Mouse (Mus musculus): ENCODE results near the gene Chga. TPM values are rescaled to one million over a fixed set of nuclear protein-coding genes. Genes with fewer than 3 reads are reported as not detected.
A peak's percentile ranks its signal among the peaks of the same experiment; 100 is the strongest.

The Chga gene
- polyA plus RNA-seq, 1 experiment from 2014 or later, result 2.5 TPM

DNA sequence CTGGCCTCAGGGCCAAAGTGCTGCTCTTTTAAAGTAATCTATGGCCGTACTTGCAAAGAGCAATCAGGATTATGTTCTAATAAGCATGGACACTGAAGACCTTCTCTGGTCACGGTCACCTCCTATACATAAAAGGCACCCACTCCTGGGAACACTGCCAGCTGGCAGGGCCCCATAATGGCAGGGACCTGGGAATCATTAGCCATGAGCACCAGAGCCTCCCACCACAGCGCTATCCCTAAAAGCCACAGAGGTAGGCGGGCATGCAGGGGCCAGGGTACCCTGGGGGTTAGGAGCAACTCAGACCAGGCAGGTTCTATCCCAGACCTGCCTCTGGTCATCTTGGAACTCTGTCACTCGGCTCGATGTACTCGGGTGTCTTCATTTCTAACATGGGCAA is 45.0 kb downstream of the Chga start:
- no peak for ATAC-seq (replicated peaks; ENCODE audit: extremely low read depth, insufficient read depth, low FRiP score)
- H3K4me2 ChIP-seq (ENCODE audit: low read depth, low read length), result no peak overlapping the region
- no peak overlapping the region for H3K27ac ChIP-seq (ENCODE audit: low read length)

DNA sequence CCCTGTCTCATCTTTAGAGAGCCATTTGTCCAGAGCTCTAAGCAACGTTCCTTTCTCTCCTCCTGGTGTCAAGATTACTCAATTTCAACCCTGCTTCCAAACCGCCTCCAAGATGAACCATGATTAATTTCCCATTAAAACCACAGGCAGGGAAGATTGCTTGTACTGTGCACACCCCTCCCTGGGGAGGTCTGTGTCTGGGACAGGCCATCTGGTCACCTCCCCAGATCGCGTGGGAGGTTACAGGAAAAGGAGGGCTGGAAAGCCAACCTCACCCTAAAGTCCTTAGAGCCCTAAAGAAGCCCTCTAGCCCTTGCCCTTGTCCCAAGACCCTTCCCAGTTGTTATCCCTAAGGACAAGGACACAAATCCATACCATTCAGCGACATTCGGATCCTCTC is 45.6 kb downstream of the Chga start:
- H3K27me3 ChIP-seq (ENCODE audit: control insufficient read depth, insufficient read depth, low read length), result no peaks in the 10 kb centered on the region
- no peak overlapping the region for H3K4me3 ChIP-seq (ENCODE audit: low read length)
- H3K9ac ChIP-seq (ENCODE audit: low read length), result no peak overlapping the region
- peaks cover 16% of the 10 kb centered on the region for H3K4me1 ChIP-seq (ENCODE audit: control insufficient read depth, insufficient read depth, low read length)
- H3K9me3 ChIP-seq (replicated peaks; ENCODE audit: control insufficient read depth, low read length), result peaks cover 4% of the 10 kb centered on the region; the same call in 1 of the 2 replicates
- H3K36me3 ChIP-seq (ENCODE audit: control insufficient read depth, insufficient read depth), result no peaks in the 10 kb centered on the region
- H3K27ac ChIP-seq (ENCODE audit: low read length), result no peak overlapping the region
- WGBS, result 78% methylated on average over 6 of the region's 6 CpGs
- no peak overlapping the region for H3K4me2 ChIP-seq (ENCODE audit: low read depth, low read length)
- no peak for ATAC-seq (replicated peaks; ENCODE audit: extremely low read depth, insufficient read depth, low FRiP score)

More for the DNA sequence above, 45.0 kb downstream of the Chga start:
- H3K4me3 ChIP-seq (ENCODE audit: low read length), result no peak overlapping the region
- H3K9me3 ChIP-seq (replicated peaks; ENCODE audit: control insufficient read depth, low read length), result peaks cover 4% of the 10 kb centered on the region; the same call in 1 of the 2 replicates
- no peaks in the 10 kb centered on the region for H3K27me3 ChIP-seq (ENCODE audit: control insufficient read depth, insufficient read depth, low read length)
- WGBS, result 59% methylated on average over 7 of the region's 7 CpGs
- no peaks in the 10 kb centered on the region for H3K36me3 ChIP-seq (ENCODE audit: control insufficient read depth, insufficient read depth)
- peaks cover 16% of the 10 kb centered on the region for H3K4me1 ChIP-seq (ENCODE audit: control insufficient read depth, insufficient read depth, low read length)
- H3K9ac ChIP-seq (ENCODE audit: low read length), result no peak overlapping the region

DNA sequence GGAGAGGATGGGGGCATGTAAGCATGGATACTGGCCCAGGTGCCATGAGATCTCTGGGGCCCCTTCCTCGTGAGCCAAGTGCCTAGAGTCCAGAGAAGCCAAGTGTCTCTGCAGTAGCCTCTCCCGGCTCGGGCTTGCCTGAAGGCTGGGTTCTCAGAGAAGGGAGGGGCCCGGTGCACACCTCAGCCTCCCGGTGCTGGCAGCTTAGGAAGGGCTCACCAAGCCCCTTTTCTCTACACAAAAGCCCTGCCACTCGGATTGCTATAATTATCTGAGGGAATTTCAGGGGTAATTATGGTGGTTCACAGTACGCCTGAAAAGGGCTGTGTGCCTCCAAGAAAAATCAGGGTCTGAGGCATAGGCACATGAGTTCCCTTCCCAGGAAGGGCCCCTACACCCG is 47.1 kb downstream of the Chga start:
- Histone ChIP-seq H3K9ac (ENCODE audit: low read length) (no peak overlapping the region), H3K27me3 (ENCODE audit: control insufficient read depth, insufficient read depth, low read length) (no peaks in the 10 kb centered on the region), H3K4me2 (ENCODE audit: low read depth, low read length) (no peak overlapping the region), H3K4me3 (ENCODE audit: low read length) (no peak overlapping the region), H3K36me3 (ENCODE audit: control insufficient read depth, insufficient read depth) (no peaks in the 10 kb centered on the region), H3K27ac (ENCODE audit: low read length) (no peak overlapping the region), H3K9me3 (replicated peaks; ENCODE audit: control insufficient read depth, low read length) (peaks cover 4% of the 10 kb centered on the region; the same call in 1 of the 2 replicates), H3K4me1 (ENCODE audit: control insufficient read depth, insufficient read depth, low read length) (peaks cover 16% of the 10 kb centered on the region)
- no peak for ATAC-seq (replicated peaks; ENCODE audit: extremely low read depth, insufficient read depth, low FRiP score)
- 49% methylated on average over 8 of the region's 8 CpGs for WGBS

DNA sequence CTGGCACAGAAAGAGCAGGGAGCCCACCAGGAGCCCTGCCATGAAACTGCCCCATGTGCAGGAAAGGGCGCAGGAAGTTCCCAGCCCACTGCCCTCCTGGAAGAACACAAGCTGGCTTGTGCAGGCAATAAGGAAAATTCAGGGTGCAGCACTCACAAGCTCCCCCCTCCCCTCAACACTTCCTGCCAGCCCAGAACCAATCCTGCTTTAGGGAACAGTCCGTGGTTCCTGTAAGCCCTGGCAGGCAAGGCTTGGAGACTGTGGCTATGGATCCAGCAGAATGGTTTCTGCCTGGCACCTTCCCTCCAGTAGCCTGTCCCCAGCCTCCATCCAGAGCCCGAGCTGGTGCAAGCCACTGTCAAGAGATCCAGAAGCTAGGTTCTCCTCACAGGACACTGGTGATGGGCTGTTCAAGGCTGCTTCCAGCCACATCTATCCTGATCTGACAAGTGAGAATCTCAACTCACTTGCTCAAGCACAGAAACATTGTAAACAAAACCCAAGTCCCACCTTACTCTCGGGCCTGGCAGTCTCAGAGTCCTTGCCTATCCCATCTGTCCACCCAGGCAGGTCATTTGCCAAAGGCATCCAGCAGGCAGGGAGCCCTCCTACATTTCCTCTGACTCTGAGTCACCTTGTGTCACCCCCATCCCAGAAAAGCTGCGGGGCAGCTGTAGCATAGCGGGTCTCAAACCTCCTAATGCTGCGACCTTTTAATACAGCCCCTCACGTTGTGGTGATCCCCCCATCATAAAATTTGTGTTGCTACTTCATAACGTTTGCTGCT is 47.7 kb downstream of the Chga start:
- WGBS, result 76% methylated on average over 9 of the region's 9 CpGs
- Histone ChIP-seq H3K4me3 (ENCODE audit: low read length) (no peak overlapping the region), H3K27me3 (ENCODE audit: control insufficient read depth, insufficient read depth, low read length) (no peaks in the 10 kb centered on the region), H3K9ac (ENCODE audit: low read length) (no peak overlapping the region), H3K4me1 (ENCODE audit: control insufficient read depth, insufficient read depth, low read length) (peaks cover 11% of the 10 kb centered on the region), H3K36me3 (ENCODE audit: control insufficient read depth, insufficient read depth) (no peaks in the 10 kb centered on the region), H3K27ac (ENCODE audit: low read length) (no peak overlapping the region), H3K4me2 (ENCODE audit: low read depth, low read length) (no peak overlapping the region), H3K9me3 (replicated peaks; ENCODE audit: control insufficient read depth, low read length) (peaks cover 4% of the 10 kb centered on the region; the same call in 1 of the 2 replicates)
- no peak for ATAC-seq (replicated peaks; ENCODE audit: extremely low read depth, insufficient read depth, low FRiP score)

DNA sequence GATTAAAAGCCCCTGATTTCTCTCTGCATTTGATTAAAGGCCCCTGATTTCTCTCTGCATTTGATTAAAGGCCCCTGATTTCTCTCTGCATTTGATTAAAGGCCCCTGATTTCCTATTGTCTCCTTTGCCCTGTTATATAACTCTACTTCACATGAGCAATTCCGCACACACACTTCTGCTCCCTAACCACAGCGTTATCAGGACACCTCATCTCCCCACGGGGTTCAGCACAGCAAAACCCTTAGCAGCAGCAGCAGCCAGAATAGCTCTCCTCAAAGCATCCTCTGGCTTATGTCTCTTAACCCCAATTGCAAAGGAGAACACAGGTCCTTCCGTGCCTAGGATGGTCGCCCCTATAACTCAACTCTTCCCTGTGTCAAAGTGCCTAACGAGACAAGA is 50.8 kb downstream of the Chga start:
- no peaks in the 10 kb centered on the region for H3K9me3 ChIP-seq (replicated peaks; ENCODE audit: control insufficient read depth, low read length)
- H3K4me3 ChIP-seq (ENCODE audit: low read length), result no peak overlapping the region
- H3K36me3 ChIP-seq (ENCODE audit: control insufficient read depth, insufficient read depth), result no peaks in the 10 kb centered on the region
- H3K27ac ChIP-seq (ENCODE audit: low read length), result no peak overlapping the region
- no peak overlapping the region for H3K4me2 ChIP-seq (ENCODE audit: low read depth, low read length)
- 76% methylated on average over 6 of the region's 6 CpGs for WGBS
- H3K4me1 ChIP-seq (ENCODE audit: control insufficient read depth, insufficient read depth, low read length), result peaks cover 3% of the 10 kb centered on the region
- ATAC-seq (replicated peaks; ENCODE audit: extremely low read depth, insufficient read depth, low FRiP score), result no peak
- H3K27me3 ChIP-seq (ENCODE audit: control insufficient read depth, insufficient read depth, low read length), result no peaks in the 10 kb centered on the region
- H3K9ac ChIP-seq (ENCODE audit: low read length), result no peak overlapping the region

DNA sequence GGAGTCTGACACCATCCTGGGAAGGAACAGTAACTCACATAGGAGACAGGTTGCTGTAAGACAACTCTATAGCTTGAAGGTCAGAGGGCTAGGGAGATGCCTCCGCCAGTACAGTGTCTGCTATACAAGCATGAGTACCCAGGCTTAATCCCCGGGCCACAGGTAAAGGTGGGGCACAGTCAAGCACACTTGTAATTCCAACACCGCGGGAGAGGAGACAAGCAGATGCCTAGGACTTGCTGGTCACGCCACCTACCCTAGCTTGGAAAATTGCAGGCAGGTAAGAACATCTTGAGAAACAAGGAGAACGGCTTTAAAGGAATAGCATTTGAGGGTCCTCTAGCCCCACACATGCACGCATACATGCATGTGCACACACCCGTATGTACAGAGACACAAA is 52.3 kb downstream of the Chga start:
- Histone ChIP-seq H3K9ac (ENCODE audit: low read length) (no peak overlapping the region), H3K4me3 (ENCODE audit: low read length) (no peak overlapping the region), H3K36me3 (ENCODE audit: control insufficient read depth, insufficient read depth) (no peaks in the 10 kb centered on the region), H3K27ac (ENCODE audit: low read length) (no peak overlapping the region), H3K4me1 (ENCODE audit: control insufficient read depth, insufficient read depth, low read length) (peaks cover 3% of the 10 kb centered on the region), H3K4me2 (ENCODE audit: low read depth, low read length) (no peak overlapping the region), H3K27me3 (ENCODE audit: control insufficient read depth, insufficient read depth, low read length) (no peaks in the 10 kb centered on the region), H3K9me3 (replicated peaks; ENCODE audit: control insufficient read depth, low read length) (no peaks in the 10 kb centered on the region)
- WGBS, result 89% methylated on average over 8 of the region's 8 CpGs
- ATAC-seq (replicated peaks; ENCODE audit: extremely low read depth, insufficient read depth, low FRiP score), result no peak

DNA sequence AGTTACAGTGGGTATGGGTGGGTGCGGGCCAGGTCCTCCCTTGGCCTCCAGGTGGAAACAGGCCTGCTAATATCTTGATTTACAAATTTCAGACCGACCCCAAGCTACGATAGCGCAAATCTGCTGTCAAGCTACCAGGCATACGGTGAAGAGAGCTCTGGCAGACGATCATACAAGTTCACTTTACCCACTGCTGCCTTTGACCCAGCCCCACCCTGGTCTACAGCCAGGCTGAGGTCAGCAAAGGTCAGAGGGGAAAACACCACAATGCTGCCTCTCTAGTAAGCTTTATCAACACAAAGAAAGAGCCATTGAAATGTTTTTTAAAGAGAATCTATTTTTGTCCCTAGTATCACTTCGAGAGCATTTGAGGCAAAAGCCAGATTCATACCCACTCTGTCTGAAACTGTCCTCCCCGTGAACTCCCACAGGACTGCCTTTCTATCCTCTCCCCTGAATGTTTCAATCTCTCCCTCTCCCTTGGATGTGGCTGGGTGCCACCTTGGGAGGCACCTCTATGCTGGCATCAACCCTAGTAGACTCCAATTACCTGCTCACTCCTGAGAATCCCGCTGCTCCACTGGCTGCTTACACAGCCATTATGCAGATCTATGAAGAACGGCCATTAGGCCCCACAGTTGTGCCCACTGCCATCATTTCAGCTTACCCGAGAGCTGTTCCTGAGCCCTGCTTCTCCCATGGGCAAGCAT is 53.2 kb downstream of the Chga start:
- H3K4me1 ChIP-seq (ENCODE audit: control insufficient read depth, insufficient read depth, low read length), result peaks cover 3% of the 10 kb centered on the region
- no peak for ATAC-seq (replicated peaks; ENCODE audit: extremely low read depth, insufficient read depth, low FRiP score)
- WGBS, result 61% methylated on average over 11 of the region's 11 CpGs
- no peak overlapping the region for H3K9ac ChIP-seq (ENCODE audit: low read length)
- H3K9me3 ChIP-seq (replicated peaks; ENCODE audit: control insufficient read depth, low read length), result no peaks in the 10 kb centered on the region
- H3K4me2 ChIP-seq (ENCODE audit: low read depth, low read length), result no peak overlapping the region
- H3K36me3 ChIP-seq (ENCODE audit: control insufficient read depth, insufficient read depth), result no peaks in the 10 kb centered on the region
- H3K4me3 ChIP-seq (ENCODE audit: low read length), result no peak overlapping the region
- no peaks in the 10 kb centered on the region for H3K27me3 ChIP-seq (ENCODE audit: control insufficient read depth, insufficient read depth, low read length)
- no peak overlapping the region for H3K27ac ChIP-seq (ENCODE audit: low read length)

DNA sequence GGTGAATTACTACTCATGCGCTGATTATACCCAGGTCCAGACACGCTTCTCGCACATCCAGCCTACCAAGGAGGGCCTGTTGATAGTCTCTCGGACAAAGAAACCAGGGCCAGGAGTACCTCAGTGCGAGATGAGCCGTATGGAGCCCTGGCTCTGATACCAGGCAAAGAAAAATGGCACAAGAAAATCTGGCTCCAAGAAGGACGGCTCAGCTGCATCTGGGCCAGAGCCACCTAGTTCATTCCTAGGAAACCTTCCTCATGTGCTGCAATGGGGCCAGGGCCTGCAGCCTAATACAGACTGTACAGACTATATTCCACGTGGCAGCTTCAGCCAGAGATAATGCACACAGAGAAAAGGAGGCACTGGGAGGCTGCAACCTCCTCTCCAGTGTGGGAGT is 56.2 kb downstream of the Chga start:
- H3K4me1 ChIP-seq (ENCODE audit: control insufficient read depth, insufficient read depth, low read length), result peaks cover 3% of the 10 kb centered on the region
- no peaks in the 10 kb centered on the region for H3K27me3 ChIP-seq (ENCODE audit: control insufficient read depth, insufficient read depth, low read length)
- no peaks in the 10 kb centered on the region for H3K36me3 ChIP-seq (ENCODE audit: control insufficient read depth, insufficient read depth)
- WGBS, result 85% methylated on average over 8 of the region's 8 CpGs
- no peaks in the 10 kb centered on the region for H3K9me3 ChIP-seq (replicated peaks; ENCODE audit: control insufficient read depth, low read length)
- ATAC-seq (replicated peaks; ENCODE audit: extremely low read depth, insufficient read depth, low FRiP score), result no peak
- H3K9ac ChIP-seq (ENCODE audit: low read length), result no peak overlapping the region
- H3K4me3 ChIP-seq (ENCODE audit: low read length), result no peak overlapping the region
- no peak overlapping the region for H3K27ac ChIP-seq (ENCODE audit: low read length)
- H3K4me2 ChIP-seq (ENCODE audit: low read depth, low read length), result no peak overlapping the region

DNA sequence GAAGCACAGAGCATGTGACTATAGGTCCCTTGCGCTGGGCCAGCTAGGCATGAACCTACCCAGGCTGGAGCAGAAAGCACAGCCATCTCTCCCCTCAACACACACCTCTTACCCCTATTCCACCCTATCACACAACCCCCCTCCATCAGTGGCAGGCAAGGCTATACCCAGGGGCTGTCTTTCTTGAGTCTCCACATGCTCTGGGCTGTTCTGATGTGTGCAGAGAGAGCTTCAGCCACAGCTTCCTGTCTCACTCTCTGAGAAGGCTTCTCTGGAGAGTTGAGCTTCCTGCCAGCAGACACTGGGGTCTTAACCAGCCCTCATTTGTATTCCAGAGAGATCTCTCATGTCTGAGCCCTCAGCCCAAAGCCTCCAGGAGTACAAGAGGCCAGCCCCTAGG is 57.7 kb downstream of the Chga start:
- WGBS, result 95% methylated on average over 1 of the region's 1 CpGs
- H3K27me3 ChIP-seq (ENCODE audit: control insufficient read depth, insufficient read depth, low read length), result no peaks in the 10 kb centered on the region
- no peak overlapping the region for H3K9ac ChIP-seq (ENCODE audit: low read length)
- H3K4me1 ChIP-seq (ENCODE audit: control insufficient read depth, insufficient read depth, low read length), result peaks cover 3% of the 10 kb centered on the region
- H3K4me2 ChIP-seq (ENCODE audit: low read depth, low read length), result no peak overlapping the region
- H3K36me3 ChIP-seq (ENCODE audit: control insufficient read depth, insufficient read depth), result no peaks in the 10 kb centered on the region
- no peak overlapping the region for H3K4me3 ChIP-seq (ENCODE audit: low read length)
- H3K9me3 ChIP-seq (replicated peaks; ENCODE audit: control insufficient read depth, low read length), result no peaks in the 10 kb centered on the region
- peak; percentile 50; the same call in 1 of the 2 replicates for ATAC-seq (replicated peaks; ENCODE audit: extremely low read depth, insufficient read depth, low FRiP score)
- no peak overlapping the region for H3K27ac ChIP-seq (ENCODE audit: low read length)

Measured in heart, embryonic 16.5 days (tissue).